ENCODE assay signal across 8 mouse cellular contexts in genomic region chr13:58232611-58233010, GRCm38 (mm10). TPM values are rescaled to one million over a fixed set of nuclear protein-coding genes. Genes with fewer than 3 reads are reported as not detected.
A peak's percentile ranks its signal among the peaks of the same experiment; 100 is the strongest.
DNase-seq lines count a peak whose midpoint lies in the region; ATAC-seq and TF ChIP-seq lines count a peak whose summit lies in the region.
"Had no signal": no experiment of that assay in that cellular context is flagged by ENCODE, and none has a peak within 500 bp of the region (broad histone marks: within the 10 kb centered on the region; RNA-seq: fewer than 3 reads in every experiment).

No protein-coding gene starts in this region.

- no peak overlapping the region for H3K4me3 ChIP-seq in neural tube, embryonic 15.5 days (replicated peaks)
- H3K4me3 ChIP-seq in liver, postnatal 0 days (ENCODE audit: low read depth, low read length): no peak overlapping the region
- H3K4me3 ChIP-seq: lung, embryonic 15.5 days had no signal

- H3K9ac ChIP-seq in neural tube, embryonic 15.5 days (replicated peaks): no peak overlapping the region
- H3K9ac ChIP-seq in liver, postnatal 0 days (replicated peaks): no peak overlapping the region
- H3K9ac ChIP-seq: lung, embryonic 15.5 days had no signal

- WGBS in neural tube, embryonic 15.5 days: 51% methylated on average over 5 of the region's 5 CpGs
- 41% methylated on average over 5 of the region's 5 CpGs for WGBS in liver, postnatal 0 days (ENCODE audit: insufficient replicate concordance)

- intact Hi-C loops in heart, postnatal 14 days (cut with DNase I): loop anchor here (1.0 to 5.0 kb wide), 3 partner anchors 45 to 220 kb away; no protein-coding TSS in a partner anchor

- no peak for ATAC-seq in neural tube, embryonic 15.5 days (ENCODE audit: low FRiP score)
- peak; percentile 72 for ATAC-seq in liver, postnatal 0 days

- peak; percentile 75 for TF ChIP-seq CTCF in liver, postnatal 0 days (IDR thresholded peaks at IDR 0.05; ENCODE audit: low read depth)

- H3K27ac ChIP-seq in neural tube, embryonic 15.5 days (replicated peaks): no peak overlapping the region
- no peak overlapping the region for H3K27ac ChIP-seq in liver, postnatal 0 days (ENCODE audit: low read depth)
- H3K27ac ChIP-seq: lung, embryonic 15.5 days had no signal

- no peaks in the 10 kb centered on the region for H3K27me3 ChIP-seq in neural tube, embryonic 15.5 days (replicated peaks)
- no peaks in the 10 kb centered on the region for H3K27me3 ChIP-seq in liver, postnatal 0 days (ENCODE audit: insufficient read depth, low read length)
- H3K27me3 ChIP-seq: lung, embryonic 15.5 days had no signal

- peak; percentile 17 for DNase-seq in neural tube, embryonic 10.5 days (ENCODE audit: extremely low spot score, low spot score)
- DNase-seq in T-cell, adult 2 months (ENCODE audit: low spot score): peak; percentile 31
- peak; percentile 60 to 75 for DNase-seq in cerebellum, postnatal 25 days
- peak; percentile 25 to 53 for DNase-seq in heart, postnatal 14 days
- peak; percentile 52 for DNase-seq in liver, postnatal 0 days
- peak; percentile 43 to 44 for DNase-seq in spleen, postnatal 36 days (ENCODE audit: low spot score in 2 of 2)

- TF ChIP-seq EP300 in liver, postnatal 0 days (IDR thresholded peaks at IDR 0.05; ENCODE audit: low read depth): no peak

- peaks cover 6% of the 10 kb centered on the region; the same call in 1 of the 2 replicates for H3K36me3 ChIP-seq in neural tube, embryonic 15.5 days
- H3K36me3 ChIP-seq in liver, postnatal 0 days (replicated peaks; ENCODE audit: insufficient read depth, low read length): no peaks in the 10 kb centered on the region
- H3K36me3 ChIP-seq: lung, embryonic 15.5 days had no signal

- no peaks in the 10 kb centered on the region for H3K9me3 ChIP-seq in neural tube, embryonic 15.5 days (replicated peaks)
- no peaks in the 10 kb centered on the region for H3K9me3 ChIP-seq in liver, postnatal 0 days (ENCODE audit: low read length)
- H3K9me3 ChIP-seq: lung, embryonic 15.5 days had no signal

- no peak overlapping the region for H3K4me2 ChIP-seq in neural tube, embryonic 15.5 days
- H3K4me2 ChIP-seq in liver, postnatal 0 days (ENCODE audit: low read depth, low read length): no peak overlapping the region
- H3K4me2 ChIP-seq: lung, embryonic 15.5 days had no signal

- no peaks in the 10 kb centered on the region for H3K4me1 ChIP-seq in neural tube, embryonic 15.5 days
- no peaks in the 10 kb centered on the region for H3K4me1 ChIP-seq in liver, postnatal 0 days (ENCODE audit: insufficient read depth)
- H3K4me1 ChIP-seq: lung, embryonic 15.5 days had no signal

RNA-seq across cellular contexts. Expression of gene Ubqln1, which starts 17.2 kb away (rescaled TPM):
- polyA plus RNA-seq in neural tube, embryonic 15.5 days (2015; fragmentation: Nextera tagmentation; extraction: Ambion mirVana): 137 and 144 TPM in 2 replicates
- 10 to 100 TPM; 51.4 to 53.2 TPM for total RNA-seq in heart, postnatal 14 days (2021)
- 44.2 and 44.5 TPM in 2 replicates for polyA plus RNA-seq in liver, postnatal 0 days (2015; fragmentation: Nextera tagmentation; extraction: Ambion mirVana)

RNA-seq across cellular contexts. Expression of gene Gkap1, which starts 42.9 kb away (rescaled TPM):
- 24.2 and 37.1 TPM in 2 replicates for polyA plus RNA-seq in neural tube, embryonic 15.5 days (2015; fragmentation: Nextera tagmentation; extraction: Ambion mirVana)
- total RNA-seq in heart, postnatal 14 days (2021): 10 to 100 TPM; 19.7 to 20.8 TPM
- 10.4 and 14.1 TPM in 2 replicates for polyA plus RNA-seq in liver, postnatal 0 days (2015; fragmentation: Nextera tagmentation; extraction: Ambion mirVana)

Comparison
In these comparisons a context has a peak if more than half of its experiments do, and no peak if none do; other contexts are left out.
1. DNase-seq: peak in every context shown above with its lines; median percentile 68 in cerebellum, postnatal 25 days; 52 in liver, postnatal 0 days; 44 in spleen, postnatal 36 days; 39 in heart, postnatal 14 days; 31 in T-cell, adult 2 months; 17 in neural tube, embryonic 10.5 days.